Mouse (Mus musculus) stomach, postnatal 0 days (tissue): Measurements from ENCODE around the gene Guk1. TPM values are rescaled to one million over a fixed set of nuclear protein-coding genes. Genes with fewer than 3 reads are reported as not detected.
A peak's percentile ranks its signal among the peaks of the same experiment; 100 is the strongest.

Source experiments
- ATAC-seq: fragments of 200-750 bp; cut with Nextera tagmentation; 2 replicates; pipeline ENCODE4 v1.8.0; 2017; ENCODE audit not compliant: low FRiP score, low TSS enrichment
- DNase-seq: peaks from one replicate; pipeline ENCODE4 v3.0.0-alpha.2; 2016; ENCODE audit warnings: low spot score
- H3K27ac ChIP-seq: fragments of 300-500 bp; sonication (generic); replicated peaks from 2 replicates; pipeline ENCODE4 v1.5.1; 2014; ENCODE audit warnings: mild to moderate bottlenecking, control low read depth
- H3K27me3 ChIP-seq: fragments of 300-500 bp; sonication (generic); 2 replicates; pipeline ENCODE4 v1.6.1; 2014; ENCODE audit warnings: low read length; ENCODE audit not compliant: control insufficient read depth, insufficient read depth
- H3K36me3 ChIP-seq: fragments of 300-500 bp; sonication (generic); 2 replicates; pipeline ENCODE4 v1.6.1; 2014; ENCODE audit warnings: low read length, mixed read lengths; ENCODE audit not compliant: control insufficient read depth, insufficient read depth
- H3K4me1 ChIP-seq: fragments of 300-500 bp; sonication (generic); replicated peaks from 2 replicates; pipeline ENCODE4 v1.6.1; 2014; ENCODE audit warnings: antibody characterized with exemption; ENCODE audit not compliant: control insufficient read depth, insufficient read depth
- H3K4me2 ChIP-seq: fragments of 300-500 bp; sonication (generic); replicated peaks from 2 replicates; pipeline ENCODE4 v1.6.1; 2014; ENCODE audit warnings: low read depth, mild to moderate bottlenecking, control low read depth, moderate library complexity
- H3K4me3 ChIP-seq: fragments of 300-500 bp; sonication (generic); 2 replicates; pipeline ENCODE4 v1.5.1; 2014; ENCODE audit warnings: low read depth, low read length, control low read depth
- H3K9ac ChIP-seq: fragments of 300-500 bp; sonication (generic); 2 replicates; pipeline ENCODE4 v1.6.1; 2014; ENCODE audit warnings: mild to moderate bottlenecking, low read length, control low read depth, mixed read lengths
- H3K9me3 ChIP-seq: fragments of 300-500 bp; sonication (generic); 2 replicates; pipeline ENCODE4 v1.6.1; 2016; ENCODE audit warnings: low read length; ENCODE audit not compliant: control insufficient read depth
- CTCF ChIP-seq: IDR thresholded peaks from 2 replicates; pipeline ENCODE4 v1.5.1; 2016; ENCODE audit warnings: antibody characterized with exemption, low read depth, mild to moderate bottlenecking, moderate library complexity
- EP300 ChIP-seq: optimal IDR thresholded peaks from 2 replicates; pipeline ENCODE3; 2016; ENCODE audit warnings: antibody characterized with exemption
- whole genome bisulfite sequencing: fragments of 180-500 bp; shearing (Covaris S2); extraction: QIAGEN DNeasy Blood & Tissue Kit; methylation state at CpG from one replicate; pipeline ENCODE4 v1.1.7; 2014; 5-methylcytosine and 5-hydroxymethylcytosine counted together
- polyA plus RNA-seq: library from polyadenylated mRNA; unstranded; fragments of >200 nt; fragmentation: Nextera tagmentation; extraction: Ambion mirVana; gene quantifications from 2 replicates; pipeline ENCODE4 v1.2.1, GENCODE M21; 2015

Gene Guk1
- polyA plus RNA-seq, 1 experiment from 2014 or later, result 176 TPM

- Histone ChIP-seq H3K9me3 (no peaks in the 10 kb centered on the region), H3K4me3 (no peak overlapping the region), H3K27ac (no peak overlapping the region), H3K27me3 (no peaks in the 10 kb centered on the region), H3K4me1 (peaks cover 20% of the 10 kb centered on the region), H3K9ac (no peak overlapping the region), H3K4me2 (no peak overlapping the region), H3K36me3 (no peaks in the 10 kb centered on the region)
- DNase-seq (no peak), ATAC-seq (no peak)
- no peak for TF ChIP-seq CTCF
- WGBS, result 36% methylated on average over 2 of the region's 2 CpGs
Measured at GRCm38 (mm10) chr11:59224470-59224869, 32.5 kb upstream of the Guk1 start.

- Histone ChIP-seq H3K9me3 (no peaks in the 10 kb centered on the region), H3K4me1 (peaks cover 20% of the 10 kb centered on the region), H3K36me3 (no peaks in the 10 kb centered on the region), H3K27ac (no peak overlapping the region), H3K27me3 (no peaks in the 10 kb centered on the region), H3K4me2 (no peak overlapping the region), H3K9ac (no peak overlapping the region), H3K4me3 (no peak overlapping the region)
- ATAC-seq, result no peak
- WGBS, result 66% methylated on average over 3 of the region's 3 CpGs
- DNase-seq, result no peak
- TF ChIP-seq EP300 (no peak), CTCF (no peak)
Measured at GRCm38 (mm10) chr11:59224025-59224424, 32.0 kb upstream of the Guk1 start.

- 70% methylated on average over 4 of the region's 4 CpGs for WGBS
- Histone ChIP-seq H3K4me3 (no peak overlapping the region), H3K36me3 (no peaks in the 10 kb centered on the region), H3K27ac (0 out of 2 replicates have a peak overlapping the region, but pooled peaks have one; percentile 20), H3K9ac (no peak overlapping the region), H3K9me3 (no peaks in the 10 kb centered on the region), H3K4me1 (peaks cover 24% of the 10 kb centered on the region), H3K27me3 (no peaks in the 10 kb centered on the region), H3K4me2 (no peak overlapping the region)
- ATAC-seq (no peak), DNase-seq (no peak)
- no peak for TF ChIP-seq EP300
- TF ChIP-seq CTCF, result no peak
Measured at GRCm38 (mm10) chr11:59222306-59222705, 30.3 kb upstream of the Guk1 start.

GRCm38 (mm10) chr11:59221604-59222003 is 29.6 kb upstream of the Guk1 start:
- no peak for TF ChIP-seq CTCF
- TF ChIP-seq EP300, result no peak
- ATAC-seq (no peak), DNase-seq (no peak)
- H3K36me3 ChIP-seq, result no peaks in the 10 kb centered on the region
- H3K27ac ChIP-seq, result no peak overlapping the region
- no peak overlapping the region for H3K4me3 ChIP-seq
- no peak overlapping the region for H3K9ac ChIP-seq
- H3K4me2 ChIP-seq, result no peak overlapping the region
- no peaks in the 10 kb centered on the region for H3K27me3 ChIP-seq
- H3K9me3 ChIP-seq, result no peaks in the 10 kb centered on the region
- peaks cover 27% of the 10 kb centered on the region for H3K4me1 ChIP-seq

GRCm38 (mm10) chr11:59219064-59219463 is 27.1 kb upstream of the Guk1 start:
- Histone ChIP-seq H3K27me3 (no peaks in the 10 kb centered on the region), H3K9me3 (no peaks in the 10 kb centered on the region), H3K9ac (no peak overlapping the region), H3K4me3 (no peak overlapping the region), H3K4me2 (no peak overlapping the region), H3K27ac (peak overlapping the region; percentile 78), H3K4me1 (peaks cover 21% of the 10 kb centered on the region), H3K36me3 (0 out of 2 replicates have a peak, but pooled peaks cover 5% of the 10 kb centered on the region)
- TF ChIP-seq EP300 (no peak), CTCF (peak; percentile 71)
- ATAC-seq (0 out of 2 replicates have a peak, but pooled peaks have one; percentile 15), DNase-seq (peak; percentile 57)

GRCm38 (mm10) chr11:59218389-59218998 is 26.5 kb upstream of the Guk1 start:
- 51% methylated on average over 4 of the region's 4 CpGs for WGBS
- Histone ChIP-seq H3K4me3 (no peak overlapping the region), H3K9ac (no peak overlapping the region), H3K27ac (peak overlapping the region; percentile 78), H3K4me2 (peak overlapping the region; percentile 27; the same call in 1 of the 2 replicates), H3K9me3 (no peaks in the 10 kb centered on the region), H3K4me1 (peaks cover 16% of the 10 kb centered on the region), H3K27me3 (no peaks in the 10 kb centered on the region), H3K36me3 (0 out of 2 replicates have a peak, but pooled peaks cover 5% of the 10 kb centered on the region)
- ATAC-seq (peak; percentile 84), DNase-seq (peak; percentile 65)
- peak; percentile 33 for TF ChIP-seq EP300
- no peak for TF ChIP-seq CTCF
